Mouse (Mus musculus) forebrain, embryonic 14.5 days (tissue): ENCODE data around the gene Plekha7. TPM values are rescaled to one million over a fixed set of nuclear protein-coding genes. Genes with fewer than 3 reads are reported as not detected.

Source experiments
- ATAC-seq: fragments of 200-750 bp; cut with Nextera tagmentation; 2 replicates; pipeline ENCODE4 v1.8.0; 2017; ENCODE audit warnings: mild to moderate bottlenecking, moderate library complexity
- DNase-seq: peaks from one replicate; pipeline ENCODE4 v3.0.0-alpha.2; 2015; ENCODE audit warnings: low spot score
- H3K27ac ChIP-seq: fragments of 300-500 bp; sonication (generic); 2 replicates; pipeline ENCODE4 v1.5.1; 2014; ENCODE audit warnings: low read depth, mild to moderate bottlenecking, control low read depth, low read length, moderate library complexity
- H3K27me3 ChIP-seq: fragments of 300-500 bp; sonication (generic); replicated peaks from 2 replicates; pipeline ENCODE4 v1.6.1; 2014; ENCODE audit warnings: low read length, control low read depth, mixed read lengths; ENCODE audit not compliant: control insufficient read depth, insufficient read depth
- H3K36me3 ChIP-seq: fragments of 300-500 bp; sonication (generic); 2 replicates; pipeline ENCODE4 v1.6.1; 2014; ENCODE audit warnings: low read length, control low read depth; ENCODE audit not compliant: control insufficient read depth, insufficient read depth
- H3K4me1 ChIP-seq: fragments of 300-500 bp; sonication (generic); 2 replicates; pipeline ENCODE4 v1.6.1; 2014; ENCODE audit warnings: antibody characterized with exemption, low read length, control low read depth; ENCODE audit not compliant: control insufficient read depth, insufficient read depth
- H3K4me2 ChIP-seq: fragments of 300-500 bp; sonication (generic); 2 replicates; pipeline ENCODE4 v1.6.1; 2014; ENCODE audit warnings: mild to moderate bottlenecking, control low read depth, low read length
- H3K4me3 ChIP-seq: fragments of 300-500 bp; sonication (generic); 2 replicates; pipeline ENCODE4 v1.5.1; 2014; ENCODE audit warnings: low read depth, low read length, control low read depth
- H3K9ac ChIP-seq: fragments of 300-500 bp; sonication (generic); 2 replicates; pipeline ENCODE4 v1.6.1; 2014; ENCODE audit warnings: mild to moderate bottlenecking, low read length, control low read depth, moderate library complexity
- H3K9me3 ChIP-seq: fragments of 300-500 bp; sonication (generic); replicated peaks from 2 replicates; pipeline ENCODE4 v1.6.1; 2016; ENCODE audit warnings: low read length, control low read depth, mixed read lengths; ENCODE audit not compliant: control insufficient read depth
- WGBS: fragments of 180-500 bp; shearing (Covaris S2); extraction: QIAGEN DNeasy Blood & Tissue Kit; methylation state at CpG from one replicate; pipeline ENCODE4 v1.1.7; 2014; 5-methylcytosine and 5-hydroxymethylcytosine counted together
- polyA plus RNA-seq: library from polyadenylated mRNA; unstranded; fragments of >200 nt; fragmentation: Nextera tagmentation; extraction: Ambion mirVana; gene quantifications from 2 replicates; pipeline ENCODE4 v1.2.1, GENCODE M21; 2014

Gene Plekha7
- polyA plus RNA-seq, 1 experiment from 2014 or later = 3.1 TPM

DNA sequence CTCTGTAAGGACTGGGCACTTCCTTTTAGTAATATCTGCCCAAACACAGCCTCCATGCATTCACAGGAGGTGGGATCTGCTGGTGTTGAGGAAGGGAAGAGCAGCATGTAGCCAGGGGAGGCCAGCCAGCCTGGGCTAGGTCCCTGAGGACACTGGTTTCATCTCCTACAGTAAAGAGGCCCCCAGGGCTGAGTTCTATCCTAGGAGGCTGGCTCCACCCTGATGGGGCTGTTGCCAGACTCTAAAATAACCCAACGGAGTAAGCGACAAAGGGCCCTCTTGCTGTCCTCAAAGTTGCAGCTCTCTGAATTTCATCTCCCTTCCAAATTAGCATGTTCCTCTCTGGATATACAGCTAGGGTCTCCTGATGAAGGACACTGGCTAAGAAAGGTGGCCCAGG is 83.6 kb downstream of the Plekha7 start:
- H3K27ac ChIP-seq = no peak overlapping the region
- no peak overlapping the region for H3K4me2 ChIP-seq
- H3K4me1 ChIP-seq = peaks cover 12% of the 10 kb centered on the region
- no peaks in the 10 kb centered on the region for H3K9me3 ChIP-seq
- DNase-seq (no peak), ATAC-seq (no peak)
- no peaks in the 10 kb centered on the region for H3K36me3 ChIP-seq
- H3K27me3 ChIP-seq = no peaks in the 10 kb centered on the region
- WGBS = 54% methylated on average over 2 of the region's 2 CpGs
- H3K9ac ChIP-seq = no peak overlapping the region
- H3K4me3 ChIP-seq = no peak overlapping the region

DNA sequence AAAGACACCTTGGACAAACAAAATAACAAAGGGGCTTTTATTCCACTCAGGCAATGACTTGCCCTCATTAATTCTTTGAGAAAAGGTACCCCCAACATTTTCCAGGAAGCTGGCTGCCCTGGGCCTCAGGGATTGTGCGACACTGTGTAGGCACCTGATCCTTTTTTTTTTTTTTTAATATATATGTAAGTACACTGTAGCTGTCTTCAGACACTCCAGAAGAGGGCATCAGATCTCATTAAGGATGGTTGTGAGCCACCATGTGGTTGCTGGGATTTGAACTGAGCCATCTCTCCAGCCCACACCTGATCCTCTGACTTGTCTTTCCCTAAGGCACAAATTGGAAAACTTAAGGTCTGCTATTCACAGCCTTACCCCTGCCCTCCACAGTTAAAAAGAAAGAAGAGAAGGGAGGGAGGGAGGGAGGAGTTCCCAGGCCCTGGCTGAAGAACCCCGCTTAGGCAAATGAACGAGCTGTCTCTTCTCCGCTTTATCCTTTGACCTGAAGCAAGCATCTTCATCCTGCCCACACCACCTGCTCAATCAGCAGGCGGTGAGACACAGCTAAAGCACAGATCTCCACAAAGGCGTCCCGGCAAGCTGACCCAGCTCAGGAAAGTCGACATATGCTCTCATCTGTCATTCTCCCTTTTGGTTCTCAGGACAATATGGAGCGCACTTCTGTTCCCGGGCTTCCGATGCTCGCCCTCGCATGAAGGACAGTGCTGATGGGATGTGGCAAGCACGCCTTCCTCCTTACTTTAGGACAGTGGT is 85.0 kb downstream of the Plekha7 start:
- no peaks in the 10 kb centered on the region for H3K27me3 ChIP-seq
- WGBS = 32% methylated on average over 14 of the region's 14 CpGs
- no peak overlapping the region for H3K4me2 ChIP-seq
- no peak for DNase-seq
- no peak overlapping the region for H3K9ac ChIP-seq
- H3K27ac ChIP-seq = no peak overlapping the region
- no peaks in the 10 kb centered on the region for H3K36me3 ChIP-seq
- peaks cover 12% of the 10 kb centered on the region for H3K4me1 ChIP-seq
- no peak for ATAC-seq
- no peaks in the 10 kb centered on the region for H3K9me3 ChIP-seq
- H3K4me3 ChIP-seq = no peak overlapping the region

DNA sequence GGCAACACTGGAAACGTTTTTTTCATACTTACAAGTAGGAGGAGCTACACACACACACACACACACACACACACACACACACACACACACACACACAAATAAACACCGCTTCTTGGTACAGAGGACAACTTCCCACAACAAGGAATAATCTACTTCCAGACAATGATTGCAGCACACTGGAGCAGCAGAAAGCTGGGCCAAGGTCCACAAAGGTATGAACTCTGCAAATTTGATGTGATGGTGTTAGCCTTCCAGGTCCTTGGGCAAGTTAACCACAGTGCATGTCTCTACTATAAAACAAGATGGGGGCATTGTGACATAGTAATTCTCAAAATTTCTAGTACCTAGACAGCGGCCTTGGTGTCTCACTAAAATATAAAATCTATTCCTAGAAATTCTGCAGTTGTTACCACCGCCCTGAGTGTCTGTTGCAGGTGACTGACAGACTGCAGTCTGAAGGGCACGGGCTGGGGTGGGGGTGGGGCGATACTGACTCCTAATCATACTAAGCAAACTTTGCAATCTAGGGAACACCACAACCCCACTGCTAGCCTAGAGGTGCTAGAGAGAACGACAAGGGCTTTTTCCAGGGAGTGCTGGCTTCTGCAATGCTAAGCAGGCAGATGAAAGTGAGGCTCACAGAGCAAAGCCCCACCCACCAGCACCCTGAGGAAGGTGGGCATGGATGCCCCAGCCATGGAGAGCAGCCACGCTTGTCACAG is 85.7 kb downstream of the Plekha7 start:
- Histone ChIP-seq H3K4me2 (no peak overlapping the region), H3K9me3 (no peaks in the 10 kb centered on the region), H3K27ac (no peak overlapping the region), H3K4me3 (no peak overlapping the region), H3K27me3 (no peaks in the 10 kb centered on the region), H3K4me1 (peaks cover 12% of the 10 kb centered on the region), H3K36me3 (no peaks in the 10 kb centered on the region), H3K9ac (no peak overlapping the region)
- no peak for DNase-seq
- no peak for ATAC-seq
- 57% methylated on average over 8 of the region's 8 CpGs for WGBS

DNA sequence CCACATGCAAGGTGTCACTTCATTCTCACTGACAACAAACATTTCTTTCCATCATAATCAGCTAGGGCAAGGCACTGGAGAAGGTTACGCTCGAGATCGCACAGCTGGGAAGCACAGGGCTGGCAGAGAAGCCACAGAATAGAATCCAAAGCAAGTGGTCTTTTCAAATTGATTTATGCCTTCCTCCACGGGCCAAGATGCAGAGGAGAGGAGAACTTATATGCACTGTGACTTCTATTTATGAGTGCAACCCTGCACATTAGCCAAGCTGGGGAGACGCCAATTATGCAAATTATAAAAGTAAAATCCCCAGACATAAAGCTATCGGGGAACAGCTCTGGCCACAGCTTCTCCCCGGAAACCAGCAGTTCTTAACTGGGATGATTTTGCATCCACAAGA is 86.3 kb downstream of the Plekha7 start:
- no peak for ATAC-seq
- Histone ChIP-seq H3K4me3 (no peak overlapping the region), H3K36me3 (no peaks in the 10 kb centered on the region), H3K27me3 (no peaks in the 10 kb centered on the region), H3K9me3 (no peaks in the 10 kb centered on the region), H3K27ac (no peak overlapping the region), H3K4me2 (no peak overlapping the region), H3K4me1 (peaks cover 12% of the 10 kb centered on the region), H3K9ac (no peak overlapping the region)
- DNase-seq = no peak
- 38% methylated on average over 7 of the region's 7 CpGs for WGBS

DNA sequence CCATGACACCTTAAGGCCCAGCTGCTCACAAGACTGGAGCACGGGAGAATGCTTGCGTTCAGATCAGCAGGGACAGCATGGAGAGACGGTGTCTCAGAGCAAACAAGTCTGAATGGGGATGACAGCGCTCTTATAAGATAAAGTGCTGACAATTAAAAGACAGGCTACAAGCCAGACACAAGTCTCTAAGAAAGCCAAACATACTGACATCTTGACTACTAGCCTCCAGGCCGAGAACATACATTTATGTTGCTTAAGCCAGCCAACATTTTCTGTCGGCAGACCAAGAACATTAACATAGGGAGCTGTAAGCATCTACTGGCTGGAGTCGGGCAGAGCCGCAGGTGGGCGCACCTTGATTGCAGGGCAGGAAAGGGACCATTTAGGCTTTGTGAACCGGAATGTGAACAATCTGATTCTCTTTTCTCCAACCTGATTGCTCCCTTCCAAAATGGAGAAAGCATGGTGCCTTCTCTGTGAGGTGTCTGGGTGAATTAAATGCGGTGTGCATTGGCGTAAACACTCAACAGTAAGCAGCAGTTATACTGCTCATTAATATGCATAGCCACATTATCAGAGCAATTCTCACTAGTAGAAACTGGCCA is 88.0 kb downstream of the Plekha7 start:
- Histone ChIP-seq H3K36me3 (no peaks in the 10 kb centered on the region), H3K4me2 (no peak overlapping the region), H3K9me3 (0 out of 2 replicates have a peak, but pooled peaks cover 4% of the 10 kb centered on the region), H3K9ac (no peak overlapping the region), H3K4me1 (peaks cover 12% of the 10 kb centered on the region), H3K27me3 (no peaks in the 10 kb centered on the region), H3K4me3 (no peak overlapping the region), H3K27ac (no peak overlapping the region)
- no peak for ATAC-seq
- 83% methylated on average over 12 of the region's 12 CpGs for WGBS
- DNase-seq = no peak

DNA sequence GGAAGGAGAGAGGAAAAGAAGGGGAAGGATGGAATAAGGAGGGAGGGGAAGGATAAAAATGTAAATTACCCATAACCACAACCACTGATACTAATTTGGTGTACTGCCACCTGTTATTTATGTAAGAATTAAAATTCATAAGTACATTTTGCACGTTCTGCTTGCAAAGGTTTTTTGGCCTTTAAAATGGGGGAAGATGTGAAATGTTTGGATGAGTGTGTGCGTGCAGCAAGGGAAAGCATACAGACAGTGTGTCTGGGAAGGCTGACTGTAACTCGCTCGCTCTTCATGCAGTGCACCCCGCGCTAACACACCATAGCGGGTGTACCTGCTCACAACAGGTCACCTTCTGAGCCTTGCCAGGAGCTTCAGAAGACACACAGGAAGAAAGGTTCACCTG is 90.4 kb downstream of the Plekha7 start:
- Histone ChIP-seq H3K27me3 (no peaks in the 10 kb centered on the region), H3K9me3 (0 out of 2 replicates have a peak, but pooled peaks cover 4% of the 10 kb centered on the region), H3K4me2 (no peak overlapping the region), H3K36me3 (no peaks in the 10 kb centered on the region), H3K4me3 (no peak overlapping the region), H3K4me1 (peaks cover 10% of the 10 kb centered on the region), H3K9ac (no peak overlapping the region), H3K27ac (no peak overlapping the region)
- no peak for DNase-seq
- no peak for ATAC-seq
- 96% methylated on average over 7 of the region's 7 CpGs for WGBS

DNA sequence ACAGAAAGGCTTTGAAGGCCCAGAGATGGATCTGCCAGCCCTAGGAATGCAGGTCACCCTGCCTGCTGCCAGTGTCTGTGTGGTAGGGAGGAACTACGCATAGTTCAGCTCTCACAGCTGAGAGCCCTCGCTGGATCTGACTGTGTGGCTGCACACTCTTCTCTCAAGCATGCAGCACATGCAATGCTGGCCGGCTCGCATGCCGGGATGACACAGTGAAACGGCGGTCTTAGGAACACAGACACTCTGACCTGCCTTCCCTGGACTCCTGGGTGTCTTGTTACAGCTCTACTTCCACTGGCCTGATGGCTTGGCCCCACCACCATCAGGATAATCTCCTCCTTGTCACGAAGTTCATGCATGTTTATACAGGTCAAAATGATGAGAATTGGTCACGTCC is 96.3 kb downstream of the Plekha7 start:
- 48% methylated on average over 9 of the region's 9 CpGs for WGBS
- Histone ChIP-seq H3K36me3 (no peaks in the 10 kb centered on the region), H3K9ac (no peak overlapping the region), H3K9me3 (0 out of 2 replicates have a peak, but pooled peaks cover 4% of the 10 kb centered on the region), H3K4me3 (no peak overlapping the region), H3K4me1 (peaks cover 7% of the 10 kb centered on the region; the same call in 1 of the 2 replicates), H3K27me3 (no peaks in the 10 kb centered on the region), H3K4me2 (no peak overlapping the region), H3K27ac (no peak overlapping the region)
- DNase-seq (no peak), ATAC-seq (no peak)

DNA sequence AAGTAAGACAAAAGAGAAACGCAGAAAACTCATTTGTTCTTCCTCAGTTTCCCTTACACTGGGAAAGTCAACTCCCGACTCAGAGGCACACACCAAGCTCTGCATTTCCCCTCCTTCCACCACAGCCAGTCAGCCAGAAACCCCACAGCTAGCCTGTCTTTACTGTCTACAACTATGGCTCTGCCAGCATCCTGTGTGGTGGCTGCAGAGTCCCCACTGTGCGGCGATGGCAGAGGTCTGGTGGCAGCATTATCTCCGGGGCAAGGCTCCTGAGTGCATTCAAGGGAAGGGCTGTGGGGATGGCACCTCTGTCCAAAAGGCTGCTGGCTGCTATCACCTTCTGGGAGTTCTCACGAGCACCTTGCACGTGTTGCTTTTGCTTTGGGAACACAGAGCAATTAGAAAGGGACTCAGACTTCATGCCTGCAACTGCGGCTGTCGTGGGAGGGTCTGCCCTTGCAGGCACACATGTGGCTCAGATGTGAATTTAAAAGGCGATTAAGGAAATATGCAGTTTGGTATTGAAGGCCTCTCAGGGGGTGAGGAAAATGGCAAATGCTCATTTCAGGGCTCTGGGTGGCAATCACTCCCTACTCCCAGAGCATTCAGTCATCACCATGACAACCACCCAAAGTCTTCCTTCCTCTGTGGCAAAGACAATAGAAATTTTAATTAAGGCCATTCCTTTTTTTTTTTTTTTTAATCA is 98.1 kb downstream of the Plekha7 start:
- WGBS = 10% methylated on average over 10 of the region's 10 CpGs
- Histone ChIP-seq H3K4me2 (peak overlapping the region; percentile 19; the same call in 1 of the 2 replicates), H3K27ac (no peak overlapping the region)

More for the DNA sequence above, 98.1 kb downstream of the Plekha7 start:
- DNase-seq (peak; percentile 62), ATAC-seq (peak; percentile 60)
- Histone ChIP-seq H3K4me3 (no peak overlapping the region), H3K27me3 (no peaks in the 10 kb centered on the region), H3K9me3 (no peaks in the 10 kb centered on the region), H3K9ac (no peak overlapping the region), H3K36me3 (no peaks in the 10 kb centered on the region), H3K4me1 (peaks cover 7% of the 10 kb centered on the region; the same call in 1 of the 2 replicates)
